Mouse (Mus musculus) neural tube, embryonic 10.5 days (tissue): ENCODE results near the gene Nfkbie.

Experiments used
- DNase-seq: peaks from one replicate; pipeline ENCODE4 v3.0.0-alpha.2; 2017; ENCODE audit warnings: low spot score; ENCODE audit errors: extremely low spot score

Nfkbie gene

DNA sequence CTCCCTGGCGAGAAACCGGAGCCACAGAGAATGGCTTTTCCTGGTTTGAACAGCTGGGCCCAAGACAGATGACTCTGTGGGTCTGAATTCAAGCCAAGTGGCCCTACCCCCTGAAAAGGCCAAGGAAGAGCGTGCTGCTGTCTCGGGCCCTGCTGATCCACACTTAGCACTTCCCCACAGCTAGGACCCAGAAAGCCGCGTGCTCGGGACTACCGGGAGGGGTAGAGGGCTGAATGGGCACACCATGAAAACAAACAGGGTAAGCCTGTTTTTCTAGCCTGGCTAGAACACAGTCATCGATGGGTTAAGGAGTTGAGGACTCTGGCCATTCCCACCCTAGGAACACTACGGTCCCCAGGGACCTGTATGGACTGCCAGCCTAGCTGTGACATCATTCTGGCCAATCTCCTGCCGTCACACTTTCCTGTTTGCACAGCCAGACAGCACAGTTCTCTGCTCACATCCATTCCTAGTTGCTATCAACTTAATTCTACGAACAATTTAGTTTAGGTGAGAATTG, 25.5 kb downstream of the Nfkbie start:
- DNase-seq, result no peak

DNA sequence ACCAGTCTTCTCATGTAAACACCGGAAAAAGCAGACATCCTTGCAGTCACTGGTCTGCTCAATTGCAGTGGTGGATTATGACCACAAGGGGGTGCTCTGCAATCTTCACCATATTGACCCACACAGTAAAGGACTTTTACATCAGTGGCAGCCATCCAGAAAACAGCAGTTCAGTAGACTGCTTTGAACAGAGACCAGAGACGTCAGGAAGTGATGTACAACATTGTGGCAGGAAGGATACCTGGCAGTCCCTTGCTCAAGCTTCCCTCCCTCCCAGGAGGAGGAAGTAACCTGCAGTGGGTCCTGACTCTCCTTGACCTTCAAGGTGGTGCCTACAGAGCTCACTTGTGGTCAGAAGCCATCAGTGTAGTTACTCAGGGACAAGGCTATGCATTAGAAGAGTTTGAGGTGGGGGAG, 26.1 kb downstream of the Nfkbie start:
- DNase-seq, result peak; percentile 69

DNA sequence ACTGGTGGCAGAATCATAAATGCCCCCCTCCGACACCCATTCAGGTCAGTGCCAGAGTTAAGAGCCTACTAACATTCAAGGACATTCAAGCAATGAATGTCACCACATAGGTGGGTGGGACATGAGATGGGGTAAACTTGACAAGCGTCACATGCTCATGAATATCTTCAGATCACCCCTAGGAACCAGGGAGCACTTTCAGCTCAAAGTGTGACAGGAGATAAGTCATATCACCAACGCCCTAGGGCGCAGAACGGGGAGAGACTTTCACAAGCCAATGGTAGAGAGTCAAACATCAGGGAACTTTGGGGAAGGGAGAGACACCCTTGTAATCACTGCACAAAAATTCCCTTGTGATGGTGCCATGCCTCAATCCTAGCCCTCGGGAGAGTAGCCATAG, 26.7 kb downstream of the Nfkbie start:
- DNase-seq, result no peak

DNA sequence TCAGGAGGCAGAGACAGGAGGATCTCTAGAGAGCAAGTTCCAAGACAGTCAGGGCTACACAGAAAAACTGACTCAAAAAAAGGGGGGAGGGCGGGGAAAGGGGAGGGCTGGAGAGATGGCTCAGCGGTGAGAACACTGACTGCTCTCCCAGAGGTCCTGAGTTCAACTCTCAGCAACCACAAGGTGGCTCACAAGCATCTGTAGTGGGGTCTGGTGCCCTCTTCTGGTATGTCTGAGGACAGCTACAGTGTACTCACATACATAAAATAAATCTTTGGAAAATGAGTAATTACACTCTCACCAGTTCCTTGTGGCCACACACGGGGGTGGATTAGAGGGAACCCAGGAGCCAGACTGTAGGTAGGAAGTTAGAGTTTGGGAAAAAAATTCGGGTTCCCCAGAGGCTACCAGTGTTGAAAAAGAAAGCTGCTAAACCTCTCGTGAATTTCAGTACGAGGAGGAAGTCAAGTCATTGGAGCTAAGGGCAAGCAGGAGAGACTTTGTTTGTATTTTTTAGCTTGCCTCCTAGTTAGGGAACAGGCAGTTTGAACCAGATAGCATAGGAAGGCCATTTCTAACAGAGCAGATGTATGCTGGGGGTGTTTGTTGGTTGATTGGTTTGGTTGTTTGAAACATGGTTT, 27.3 kb downstream of the Nfkbie start:
- no peak for DNase-seq

DNA sequence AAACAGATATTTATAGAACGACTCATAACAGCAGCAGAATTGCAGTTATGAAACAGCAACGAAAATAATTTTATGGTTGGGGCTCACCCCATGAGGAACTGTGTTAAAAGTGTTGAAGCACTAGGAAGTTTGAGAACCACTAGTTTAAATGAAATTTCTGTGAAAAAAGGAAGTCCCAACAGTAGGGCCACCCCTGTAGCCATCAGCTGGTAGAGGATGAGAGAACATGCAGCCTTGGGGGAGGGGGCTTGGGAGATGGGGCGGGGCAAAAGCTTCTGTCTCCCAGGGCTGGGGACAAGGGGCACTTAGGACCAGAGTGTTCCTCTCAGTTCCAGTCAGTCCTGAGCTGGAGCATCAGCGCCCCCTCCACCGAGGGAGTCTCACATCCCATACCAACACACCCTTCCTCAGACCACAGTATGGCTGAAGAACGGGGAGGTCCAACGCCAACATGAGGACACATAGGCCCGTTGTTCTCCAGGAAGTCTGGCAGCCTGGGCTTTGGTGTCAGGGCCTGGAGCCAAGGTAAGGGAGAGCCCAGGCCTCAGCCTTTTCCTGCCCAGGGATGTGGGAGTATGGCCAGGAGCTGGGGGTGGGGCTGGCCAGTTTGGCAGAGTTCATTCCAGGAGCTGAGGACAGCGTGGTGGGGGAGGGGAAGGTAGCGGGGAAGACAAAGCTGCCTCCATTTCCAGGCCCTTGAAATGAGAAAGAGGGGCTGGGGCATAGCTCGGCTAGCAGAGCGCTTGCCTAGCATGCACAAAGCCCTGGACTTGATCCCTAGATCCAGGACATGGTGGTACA, 28.8 kb downstream of the Nfkbie start:
- no peak for DNase-seq

DNA sequence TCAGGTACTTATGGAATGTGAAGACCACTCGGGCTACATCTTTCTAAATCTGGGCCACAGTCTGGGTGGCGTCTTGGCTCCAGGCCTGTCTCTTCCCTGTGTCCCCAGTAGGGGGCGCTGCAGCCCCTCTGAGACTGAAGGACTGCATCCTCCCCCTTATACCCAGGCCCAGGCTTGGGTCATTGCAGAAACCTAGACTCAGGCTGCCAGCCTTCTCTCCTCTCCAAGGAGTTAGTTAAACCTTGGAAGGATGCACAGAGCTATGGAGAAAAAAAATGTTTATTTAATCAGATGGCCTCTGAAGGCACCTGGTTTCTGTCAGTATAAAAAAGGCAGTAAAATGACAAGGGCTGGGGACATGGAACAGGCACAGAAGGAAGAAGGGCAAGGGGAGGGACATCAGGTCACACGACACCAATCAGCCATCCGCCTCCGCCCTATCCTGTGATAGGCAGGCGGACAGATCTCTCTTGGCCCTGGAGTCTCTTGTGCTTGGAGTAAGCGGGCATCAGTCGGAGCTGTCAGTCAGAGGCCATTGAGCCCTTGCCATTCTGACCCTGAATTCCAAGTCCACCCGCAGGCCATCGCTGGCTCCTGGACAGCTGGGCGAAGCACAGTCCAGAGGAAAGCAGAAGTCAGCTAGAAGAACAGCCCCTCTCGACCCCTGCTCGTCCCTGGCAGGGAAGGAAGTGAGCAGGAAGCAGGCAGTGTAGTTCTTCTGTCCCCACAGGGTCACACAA, 29.6 kb downstream of the Nfkbie start:
- peak; percentile 86 for DNase-seq

DNA sequence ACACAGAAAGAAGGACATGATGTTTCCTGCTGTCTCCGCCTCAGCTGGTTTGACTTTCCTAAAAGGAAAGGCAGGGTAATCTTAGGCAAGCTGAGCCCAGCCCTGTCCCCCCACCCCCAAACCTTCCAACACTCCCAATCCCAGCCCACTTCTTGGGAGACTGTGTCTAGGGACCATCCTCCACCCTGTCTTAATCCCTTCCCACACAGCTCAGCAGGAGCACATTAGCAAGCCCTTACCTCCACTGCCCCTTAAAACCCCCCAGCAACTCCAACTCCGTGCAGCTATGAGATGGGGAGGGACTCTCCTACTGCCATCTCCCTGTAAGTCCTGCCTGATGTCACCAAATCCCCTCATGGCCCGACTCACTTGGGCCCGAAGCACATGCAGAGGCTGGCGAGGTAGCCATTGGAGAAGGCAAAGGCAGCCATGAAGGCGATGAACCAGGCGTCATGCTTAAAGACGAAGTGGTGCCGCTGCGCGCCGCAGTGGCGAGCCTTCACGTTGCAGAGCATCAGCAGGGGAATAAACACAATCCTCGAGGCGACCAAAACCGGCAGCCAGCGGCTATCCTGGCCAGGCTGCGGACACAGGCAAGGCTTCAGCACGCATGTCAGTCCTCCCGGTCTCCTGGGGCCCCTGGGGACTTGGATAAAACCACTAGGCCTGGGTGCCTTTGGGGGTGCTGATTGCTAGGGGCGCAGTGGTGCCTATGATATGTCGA, 30.4 kb downstream of the Nfkbie start:
- no peak for DNase-seq

DNA sequence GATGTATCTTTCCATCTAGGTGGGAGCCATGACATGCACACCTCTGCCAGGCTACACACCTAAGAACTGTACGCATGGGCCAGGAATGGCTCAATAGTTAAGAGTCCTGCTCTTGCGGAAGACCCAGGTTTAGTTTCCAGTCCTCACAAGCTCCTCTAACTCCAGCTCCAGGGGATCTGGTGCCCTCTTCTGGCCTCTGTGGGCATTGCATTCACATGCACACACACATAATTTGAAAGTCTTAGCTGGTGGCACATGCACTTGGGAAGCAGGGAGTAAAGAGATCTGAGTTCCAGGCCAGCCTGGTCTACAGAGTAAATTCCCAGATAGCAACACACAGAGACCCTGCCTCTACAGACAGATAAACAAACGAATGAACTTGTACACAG, 30.9 kb downstream of the Nfkbie start:
- no peak for DNase-seq

DNA sequence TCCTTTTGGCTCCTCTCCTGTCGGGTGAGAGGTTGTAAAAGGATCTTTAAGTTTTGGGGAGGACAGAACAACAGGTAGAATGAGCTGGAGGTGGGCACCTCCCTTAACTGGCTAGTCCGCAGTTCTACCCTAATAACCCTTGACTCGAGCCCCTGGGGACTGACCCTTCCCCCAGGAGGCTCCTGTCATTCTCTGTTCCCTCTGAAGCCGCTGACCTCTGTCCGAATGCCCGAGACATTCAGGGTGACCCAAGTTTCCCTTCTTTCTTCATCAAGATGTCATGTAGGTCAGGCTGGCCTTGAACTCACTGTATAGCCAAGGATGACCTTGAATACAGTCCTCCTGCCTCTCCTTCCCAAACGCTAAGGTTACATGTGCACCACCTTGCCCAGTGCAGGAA, 32.9 kb downstream of the Nfkbie start:
- DNase-seq, result no peak

DNA sequence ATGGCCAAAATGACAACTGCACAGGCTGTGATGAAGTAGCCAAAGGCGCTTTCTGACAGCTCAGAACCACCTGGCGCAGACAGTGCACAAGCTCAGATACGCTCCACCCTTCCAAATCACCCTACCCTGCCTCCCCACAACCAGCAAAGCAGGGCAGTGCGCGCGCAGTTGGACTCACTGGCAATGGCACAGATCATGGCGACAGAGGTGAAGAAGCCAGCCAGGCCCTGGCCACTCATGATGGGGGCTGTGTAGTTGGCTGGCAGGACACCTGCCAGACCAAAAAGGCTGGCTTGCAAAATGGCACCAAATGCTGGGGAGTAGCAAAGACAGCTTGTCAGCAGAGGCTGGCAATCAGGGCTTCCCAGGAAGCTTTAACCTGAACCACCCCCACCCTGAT, 33.7 kb downstream of the Nfkbie start:
- no peak for DNase-seq

DNA sequence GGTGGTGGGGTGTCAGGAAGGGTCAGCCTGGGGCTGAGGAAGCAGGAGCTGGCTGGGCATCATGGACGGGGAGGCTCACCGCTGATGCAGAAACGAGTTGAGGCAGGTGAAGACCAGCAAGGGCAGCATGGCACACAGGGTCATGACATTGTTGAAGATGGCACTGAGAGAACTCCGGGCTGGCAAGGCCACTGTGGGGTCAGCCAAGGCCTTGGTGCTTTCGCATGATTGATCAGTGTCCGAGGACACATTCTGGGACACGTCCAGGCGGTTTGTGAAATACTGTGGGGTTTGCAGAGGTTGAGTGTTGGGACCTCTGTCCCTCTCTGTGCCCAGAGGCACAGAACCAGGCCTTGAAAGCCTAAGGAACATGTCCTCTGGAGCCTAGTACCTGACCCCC, 34.3 kb downstream of the Nfkbie start:
- no peak for DNase-seq

DNA sequence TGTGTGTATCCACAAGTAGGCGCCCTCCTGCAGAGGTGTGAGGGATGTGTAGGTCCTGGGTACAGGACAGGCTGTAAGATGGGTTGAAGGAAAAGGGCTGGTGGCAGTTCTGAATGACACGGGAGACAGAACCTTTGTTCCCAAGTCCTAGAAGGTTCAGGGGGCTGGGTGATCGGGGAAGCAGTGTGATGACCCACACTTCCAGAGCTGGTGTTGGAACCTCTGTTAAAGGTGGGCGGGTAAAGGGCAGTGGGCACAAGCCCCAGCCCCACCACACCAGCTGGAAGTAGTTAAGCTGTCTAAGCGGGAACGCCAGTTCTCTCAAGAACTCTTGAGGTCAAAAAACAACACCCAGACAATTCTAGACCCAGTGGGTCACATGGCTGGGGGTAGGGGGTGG, 34.9 kb downstream of the Nfkbie start:
- no peak for DNase-seq

DNA sequence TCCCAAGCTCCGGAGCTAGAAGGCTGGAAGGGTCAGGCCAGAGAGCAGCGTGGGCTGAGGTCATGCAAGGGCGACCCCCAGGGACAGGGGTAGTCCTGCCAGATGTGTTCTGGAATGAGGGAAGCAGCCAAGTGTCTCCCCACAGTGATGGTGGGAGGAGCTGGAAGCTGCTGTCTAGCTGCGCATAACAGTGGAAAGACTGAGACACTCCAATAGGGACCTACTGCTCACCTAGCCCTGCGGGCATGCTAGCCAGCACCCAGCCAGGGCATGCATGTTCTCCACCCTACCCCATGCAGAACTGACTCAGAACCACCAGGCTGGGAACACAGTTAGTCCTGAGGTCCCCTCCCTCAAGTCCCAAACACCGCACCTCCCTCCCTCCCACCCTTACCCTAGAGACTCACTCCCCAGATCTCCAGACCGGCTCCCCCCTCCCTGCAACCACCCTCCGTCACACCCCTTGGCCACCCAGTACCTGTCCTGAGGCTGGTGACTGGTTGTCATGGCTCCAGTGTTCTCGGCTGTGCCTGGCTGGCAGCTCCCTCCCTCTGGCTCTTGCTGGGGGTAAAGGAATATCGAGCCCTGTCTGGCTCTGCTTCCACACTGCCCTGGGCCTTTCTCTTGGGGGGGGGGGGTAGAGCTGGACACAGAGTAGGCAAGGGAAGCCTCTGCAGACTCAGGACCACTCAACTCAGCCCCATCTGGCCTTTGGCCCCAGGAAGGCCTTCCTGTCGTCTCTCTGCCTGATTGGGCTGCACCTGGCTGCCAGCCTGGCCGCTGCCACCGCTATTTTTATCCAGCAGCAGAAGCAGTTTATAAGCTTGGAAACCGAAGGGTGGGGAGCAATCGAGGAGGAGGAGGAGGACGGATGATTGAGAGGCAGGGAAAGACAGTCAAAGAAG, 36.5 kb downstream of the Nfkbie start:
- DNase-seq, result no peak

DNA sequence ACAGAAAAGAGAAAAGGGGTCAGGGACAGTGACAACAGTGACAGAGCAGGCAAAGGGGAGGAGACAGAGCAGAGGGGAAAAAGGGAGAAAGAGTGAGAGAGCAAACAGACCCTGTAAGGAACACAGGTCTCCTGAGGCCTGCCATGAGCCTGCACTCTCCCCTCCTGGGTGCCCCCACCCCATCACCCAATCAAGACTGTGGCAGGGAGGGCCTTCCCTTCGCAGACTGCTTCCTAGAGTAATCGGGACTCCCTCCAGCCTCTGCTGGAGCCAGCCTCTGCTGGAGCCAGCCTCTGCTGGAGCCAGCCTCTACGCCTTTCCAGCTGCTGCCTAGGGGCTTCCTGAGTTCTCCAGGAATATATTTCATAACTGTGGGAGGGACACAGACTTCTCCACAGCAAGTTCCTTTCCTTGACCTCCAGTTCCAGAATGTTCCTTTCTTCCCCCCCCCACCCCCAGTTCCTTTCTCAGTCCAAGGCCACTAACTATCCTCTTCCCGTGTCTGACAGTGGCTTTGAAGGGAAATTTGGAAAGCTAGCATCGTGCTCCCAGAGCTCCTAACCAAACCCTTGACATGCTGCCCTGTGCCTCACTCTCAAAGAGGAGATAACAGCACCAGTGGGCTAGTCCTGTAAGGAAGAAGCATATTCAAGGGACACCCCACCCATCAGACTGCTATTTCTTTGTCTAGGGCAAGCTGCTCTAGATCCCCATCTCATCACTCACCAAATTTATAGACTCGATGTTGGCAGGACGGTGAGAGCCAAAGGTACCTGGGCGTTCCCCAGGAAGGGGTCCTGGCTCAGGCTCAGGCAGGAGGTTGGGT, 37.3 kb downstream of the Nfkbie start:
- DNase-seq, result no peak

DNA sequence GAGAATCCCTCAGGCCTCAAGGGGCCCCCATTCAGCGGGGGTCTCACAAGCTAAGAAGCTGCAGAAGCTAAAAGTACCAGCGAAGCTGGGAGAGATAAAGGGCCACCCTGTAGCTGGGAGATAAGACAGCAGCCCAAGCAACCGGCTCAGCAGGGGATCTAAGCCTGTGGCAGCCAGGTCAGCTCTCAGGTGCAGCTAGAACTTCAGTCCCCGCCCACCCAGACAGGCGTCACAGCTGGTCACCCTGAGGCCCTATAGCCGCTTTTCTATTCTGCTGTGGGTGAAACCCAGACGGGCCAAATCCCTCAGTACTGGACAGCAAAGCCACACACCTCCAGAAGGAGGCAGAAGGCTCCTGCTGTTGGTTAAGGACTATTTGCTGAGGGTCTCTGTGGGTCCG, 38.0 kb downstream of the Nfkbie start:
- DNase-seq, result no peak

DNA sequence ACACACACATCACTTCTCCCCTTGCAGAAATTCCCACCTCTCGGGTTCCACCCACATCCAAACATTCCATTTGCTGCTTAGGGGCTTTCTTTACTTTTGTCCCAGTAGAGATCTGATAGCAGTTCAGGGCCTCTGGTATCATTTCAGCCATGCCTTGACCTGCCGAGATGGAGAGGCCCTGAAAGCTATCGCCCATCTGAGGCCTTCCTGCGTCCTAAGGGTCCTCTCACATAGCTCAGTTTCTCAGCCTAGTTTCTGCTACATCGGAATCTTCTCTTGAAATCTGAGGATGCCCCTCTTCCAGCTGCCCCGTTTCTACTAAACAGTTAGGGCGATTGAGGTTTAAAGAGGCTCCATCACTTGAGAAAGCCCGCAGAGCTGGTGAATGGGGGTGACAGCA, 38.7 kb downstream of the Nfkbie start:
- no peak for DNase-seq

DNA sequence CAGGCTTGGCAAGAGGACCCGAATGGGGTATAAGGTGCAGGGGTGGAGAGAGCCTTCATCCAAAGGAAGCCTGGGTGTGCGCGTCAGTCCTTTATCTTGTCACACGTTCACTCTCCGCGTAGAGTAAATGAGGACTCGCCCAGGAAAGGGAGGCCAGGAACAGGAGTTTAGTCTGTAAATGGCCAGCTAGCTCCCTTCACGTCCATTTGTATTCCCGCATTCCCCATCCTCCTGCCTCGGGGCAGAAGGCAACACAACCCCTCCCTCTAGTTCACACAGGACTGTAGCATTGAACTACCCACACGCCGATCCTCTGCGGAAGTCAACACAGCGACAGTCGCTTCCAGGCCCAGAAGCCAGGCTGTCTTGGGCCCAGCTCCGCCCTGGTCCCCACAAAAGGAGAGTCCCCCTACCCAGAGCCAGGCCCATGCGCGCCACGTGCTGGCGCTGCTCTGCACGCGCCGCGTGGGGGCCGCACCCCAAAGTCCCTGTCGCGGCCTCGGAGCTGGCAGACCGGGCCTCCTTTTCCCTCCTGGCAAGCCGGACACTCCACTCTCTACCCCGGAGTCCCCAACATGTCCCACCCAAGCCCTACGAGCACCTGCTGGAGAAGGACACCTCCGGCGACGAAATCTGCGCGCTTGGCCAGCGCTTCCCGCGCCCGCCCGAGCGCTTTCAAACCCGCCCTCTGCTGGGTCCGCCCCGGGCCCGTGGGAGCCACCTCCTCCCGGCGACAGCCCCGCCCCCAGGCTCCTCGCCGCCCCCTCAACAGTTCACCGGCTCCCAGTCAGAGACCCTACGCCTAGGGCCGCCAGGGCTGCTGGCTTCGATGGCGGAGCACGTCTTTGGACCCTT, 39.6 kb downstream of the Nfkbie start:
- DNase-seq, result peak; percentile 74

DNA sequence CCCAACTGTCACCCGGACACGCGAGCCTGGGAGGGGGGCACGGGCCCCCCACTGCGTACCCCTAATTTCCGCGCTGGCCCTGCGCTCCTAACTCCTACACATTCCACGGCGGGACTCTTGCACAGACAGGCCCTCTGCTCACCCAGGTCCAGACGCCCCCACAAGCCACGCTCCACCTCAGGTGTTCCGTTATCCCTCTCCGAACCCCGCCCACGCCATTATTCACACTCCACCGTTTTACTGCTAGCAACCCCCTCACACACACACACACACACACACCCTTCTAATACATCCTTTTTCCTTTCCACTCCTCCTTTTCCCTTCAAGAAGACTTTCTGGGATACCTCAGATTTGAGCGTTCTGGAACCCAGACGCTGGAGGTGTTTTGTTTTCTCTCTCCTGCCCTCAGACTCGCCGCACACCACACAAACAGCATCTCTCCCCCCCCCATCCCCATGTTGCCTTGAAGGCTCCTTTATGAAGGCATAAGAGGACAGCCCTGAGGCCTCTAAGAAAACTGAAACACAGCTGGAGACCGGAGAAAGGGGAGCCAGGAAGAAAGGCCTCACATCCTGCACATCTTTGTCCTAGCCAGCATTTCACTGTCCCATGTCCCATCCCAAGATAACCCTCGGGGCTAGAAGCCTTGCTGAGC, 40.4 kb downstream of the Nfkbie start:
- no peak for DNase-seq
